Mouse (Mus musculus) intestine, embryonic 14.5 days (tissue): ENCODE data around the gene Tjp2. TPM values are rescaled to one million over a fixed set of nuclear protein-coding genes. Genes with fewer than 3 reads are reported as not detected.

ENCODE experiments used
- ATAC-seq: fragments of 200-750 bp; cut with Nextera tagmentation; replicated peaks from 2 replicates; pipeline ENCODE4 v1.8.0; 2017; ENCODE audit warnings: low read depth, moderate number of reproducible peaks, moderate TSS enrichment, moderate library complexity; ENCODE audit not compliant: low FRiP score, low TSS enrichment
- DNase-seq: peaks from one replicate; pipeline ENCODE4 v3.0.0-alpha.2; 2018; ENCODE audit warnings: low spot score
- H3K27ac ChIP-seq: fragments of 300-500 bp; sonication (generic); 2 replicates; pipeline ENCODE4 v1.5.1; 2014; ENCODE audit warnings: low read depth, mild to moderate bottlenecking, control low read depth
- H3K27me3 ChIP-seq: fragments of 300-500 bp; sonication (generic); replicated peaks from 2 replicates; pipeline ENCODE4 v1.6.1; 2014; ENCODE audit warnings: low read length, control low read depth; ENCODE audit not compliant: control insufficient read depth, insufficient read depth
- H3K36me3 ChIP-seq: fragments of 300-500 bp; sonication (generic); 2 replicates; pipeline ENCODE4 v1.6.1; 2014; ENCODE audit warnings: low read length, control low read depth; ENCODE audit not compliant: control insufficient read depth, insufficient read depth
- H3K4me1 ChIP-seq: fragments of 300-500 bp; sonication (generic); replicated peaks from 2 replicates; pipeline ENCODE4 v1.6.1; 2014; ENCODE audit warnings: low read length, control low read depth, mixed read lengths; ENCODE audit not compliant: control insufficient read depth, insufficient read depth
- H3K4me2 ChIP-seq: fragments of 300-500 bp; sonication (generic); 2 replicates; pipeline ENCODE4 v1.6.1; 2014; ENCODE audit warnings: low read length
- H3K4me3 ChIP-seq: fragments of 300-500 bp; sonication (generic); 2 replicates; pipeline ENCODE4 v1.5.1; 2014; ENCODE audit warnings: low read depth, low read length, control low read depth, mixed read lengths
- H3K9ac ChIP-seq: fragments of 300-500 bp; sonication (generic); 2 replicates; pipeline ENCODE4 v1.6.1; 2014; ENCODE audit warnings: mild to moderate bottlenecking, low read length
- H3K9me3 ChIP-seq: fragments of 300-500 bp; sonication (generic); 2 replicates; pipeline ENCODE4 v1.6.1; 2016; ENCODE audit warnings: low read length, control low read depth; ENCODE audit not compliant: control insufficient read depth
- WGBS: fragments of 180-500 bp; shearing (Covaris S2); extraction: QIAGEN DNeasy Blood & Tissue Kit; methylation state at CpG from one replicate; pipeline ENCODE4 v1.1.7; 2014; 5-methylcytosine and 5-hydroxymethylcytosine counted together
- polyA plus RNA-seq: library from polyadenylated mRNA; unstranded; fragments of >200 nt; fragmentation: Nextera tagmentation; extraction: Ambion mirVana; gene quantifications from 2 replicates; pipeline ENCODE4 v1.2.1, GENCODE M21; 2014

Gene Tjp2
- polyA plus RNA-seq, 1 experiment from 2014 or later: 41.9 TPM

- no peak for DNase-seq
- Histone ChIP-seq H3K4me3 (no peak overlapping the region), H3K9ac (no peak overlapping the region), H3K4me1 (peaks cover 4% of the 10 kb centered on the region; the same call in 1 of the 2 replicates), H3K4me2 (no peak overlapping the region), H3K27me3 (no peaks in the 10 kb centered on the region), H3K9me3 (no peaks in the 10 kb centered on the region), H3K36me3 (no peaks in the 10 kb centered on the region), H3K27ac (no peak overlapping the region)
- ATAC-seq: no peak
- 91% methylated on average over 9 of the region's 9 CpGs for WGBS
Measured at GRCm38 (mm10) chr19:24216771-24217170, 8.1 kb downstream of the Tjp2 start.

- WGBS: 84% methylated on average over 7 of the region's 7 CpGs
- Histone ChIP-seq H3K27me3 (no peaks in the 10 kb centered on the region), H3K4me1 (no peaks in the 10 kb centered on the region), H3K4me3 (no peak overlapping the region), H3K36me3 (no peaks in the 10 kb centered on the region), H3K9ac (no peak overlapping the region), H3K9me3 (no peaks in the 10 kb centered on the region), H3K27ac (no peak overlapping the region), H3K4me2 (no peak overlapping the region)
- DNase-seq: no peak
- ATAC-seq: no peak
Measured at GRCm38 (mm10) chr19:24214939-24215338, 9.9 kb downstream of the Tjp2 start.

- ATAC-seq: no peak
- Histone ChIP-seq H3K4me2 (no peak overlapping the region), H3K27me3 (no peaks in the 10 kb centered on the region), H3K9me3 (no peaks in the 10 kb centered on the region), H3K36me3 (no peaks in the 10 kb centered on the region), H3K9ac (no peak overlapping the region), H3K4me3 (no peak overlapping the region), H3K27ac (no peak overlapping the region), H3K4me1 (no peaks in the 10 kb centered on the region)
- no peak for DNase-seq
- WGBS: 42% methylated on average over 7 of the region's 7 CpGs
Measured at GRCm38 (mm10) chr19:24213299-24213698, 11.5 kb downstream of the Tjp2 start.

GRCm38 (mm10) chr19:24212552-24213249, 12.1 kb downstream of the Tjp2 start:
- H3K36me3 ChIP-seq: no peaks in the 10 kb centered on the region
- H3K4me1 ChIP-seq: no peaks in the 10 kb centered on the region
- 85% methylated on average over 12 of the region's 12 CpGs for WGBS
- H3K9me3 ChIP-seq: no peaks in the 10 kb centered on the region
- no peak overlapping the region for H3K4me3 ChIP-seq
- H3K27me3 ChIP-seq: no peaks in the 10 kb centered on the region
- H3K4me2 ChIP-seq: no peak overlapping the region
- H3K27ac ChIP-seq: no peak overlapping the region
- DNase-seq: no peak
- no peak overlapping the region for H3K9ac ChIP-seq
- no peak for ATAC-seq

- no peak for ATAC-seq
- 81% methylated on average over 10 of the region's 10 CpGs for WGBS
- Histone ChIP-seq H3K27me3 (no peaks in the 10 kb centered on the region), H3K27ac (no peak overlapping the region), H3K4me3 (no peak overlapping the region), H3K9me3 (no peaks in the 10 kb centered on the region), H3K4me2 (no peak overlapping the region), H3K36me3 (no peaks in the 10 kb centered on the region), H3K4me1 (no peaks in the 10 kb centered on the region), H3K9ac (no peak overlapping the region)
- DNase-seq: no peak
Measured at GRCm38 (mm10) chr19:24211168-24211567, 13.7 kb downstream of the Tjp2 start.

GRCm38 (mm10) chr19:24209516-24209915, 15.3 kb downstream of the Tjp2 start:
- no peak for DNase-seq
- no peaks in the 10 kb centered on the region for H3K4me1 ChIP-seq
- no peak overlapping the region for H3K27ac ChIP-seq
- no peaks in the 10 kb centered on the region for H3K27me3 ChIP-seq
- 96% methylated on average over 15 of the region's 15 CpGs for WGBS
- no peak overlapping the region for H3K4me3 ChIP-seq
- no peaks in the 10 kb centered on the region for H3K9me3 ChIP-seq
- no peaks in the 10 kb centered on the region for H3K36me3 ChIP-seq
- no peak overlapping the region for H3K4me2 ChIP-seq
- H3K9ac ChIP-seq: no peak overlapping the region
- ATAC-seq: no peak

- H3K27ac ChIP-seq: no peak overlapping the region
- H3K27me3 ChIP-seq: no peaks in the 10 kb centered on the region
- no peaks in the 10 kb centered on the region for H3K36me3 ChIP-seq
- no peak for ATAC-seq
- 66% methylated on average over 1 of the region's 1 CpGs for WGBS
- H3K9ac ChIP-seq: no peak overlapping the region
- DNase-seq: no peak
- no peak overlapping the region for H3K4me2 ChIP-seq
- H3K4me1 ChIP-seq: no peaks in the 10 kb centered on the region
- no peaks in the 10 kb centered on the region for H3K9me3 ChIP-seq
- no peak overlapping the region for H3K4me3 ChIP-seq
Measured at GRCm38 (mm10) chr19:24207967-24208366, 16.9 kb downstream of the Tjp2 start.

- no peak overlapping the region for H3K9ac ChIP-seq
- no peak overlapping the region for H3K4me3 ChIP-seq
- no peaks in the 10 kb centered on the region for H3K9me3 ChIP-seq
- 63% methylated on average over 1 of the region's 1 CpGs for WGBS
- H3K4me2 ChIP-seq: no peak overlapping the region
- no peak overlapping the region for H3K27ac ChIP-seq
- no peak for DNase-seq
- H3K27me3 ChIP-seq: no peaks in the 10 kb centered on the region
- H3K36me3 ChIP-seq: no peaks in the 10 kb centered on the region
- no peak for ATAC-seq
- H3K4me1 ChIP-seq: no peaks in the 10 kb centered on the region
Measured at GRCm38 (mm10) chr19:24205001-24205400, 19.8 kb downstream of the Tjp2 start.

- no peaks in the 10 kb centered on the region for H3K36me3 ChIP-seq
- H3K4me1 ChIP-seq: no peaks in the 10 kb centered on the region
- no peak overlapping the region for H3K27ac ChIP-seq
- no peaks in the 10 kb centered on the region for H3K27me3 ChIP-seq
- no peak overlapping the region for H3K4me3 ChIP-seq
- DNase-seq (no peak), ATAC-seq (no peak)
- H3K9ac ChIP-seq: no peak overlapping the region
- WGBS: 89% methylated on average over 5 of the region's 5 CpGs
- no peaks in the 10 kb centered on the region for H3K9me3 ChIP-seq
- H3K4me2 ChIP-seq: no peak overlapping the region
Measured at GRCm38 (mm10) chr19:24201848-24202247, 23.0 kb downstream of the Tjp2 start.
